Mouse (Mus musculus) embryonic facial prominence, embryonic 11.5 days (tissue): ENCODE measurements around the gene Nf1. TPM values are rescaled to one million over a fixed set of nuclear protein-coding genes. Genes with fewer than 3 reads are reported as not detected.
"Not testable (repeated sequence)": the region's sequence is repeated elsewhere in the genome, so short reads cannot be mapped to it uniquely, and the experiment has no call there.

Experiments
- ATAC-seq: fragments of 200-750 bp; cut with Nextera tagmentation; replicated peaks from 2 replicates; pipeline ENCODE4 v1.8.0; 2017; ENCODE audit warnings: low read depth; ENCODE audit not compliant: insufficient number of reproducible peaks, low FRiP score, low TSS enrichment
- DNase-seq: peaks from one replicate; pipeline ENCODE4 v3.0.0-alpha.2; 2015; ENCODE audit warnings: low spot score
- H3K27ac ChIP-seq: fragments of 300-500 bp; sonication (generic); replicated peaks from 2 replicates; pipeline ENCODE4 v1.5.1; 2014; ENCODE audit warnings: mild to moderate bottlenecking, low read depth, low read length, control low read depth
- H3K27me3 ChIP-seq: fragments of 300-500 bp; sonication (generic); 2 replicates; pipeline ENCODE4 v1.6.1; 2014; ENCODE audit warnings: mild to moderate bottlenecking, low read length, moderate library complexity, mixed read lengths; ENCODE audit not compliant: control insufficient read depth, insufficient read depth
- H3K36me3 ChIP-seq: fragments of 300-500 bp; sonication (generic); replicated peaks from 2 replicates; pipeline ENCODE4 v1.6.1; 2014; ENCODE audit warnings: low read depth, mild to moderate bottlenecking, low read length, moderate library complexity, mixed read lengths; ENCODE audit not compliant: control insufficient read depth, insufficient read depth
- H3K4me1 ChIP-seq: fragments of 300-500 bp; sonication (generic); 2 replicates; pipeline ENCODE4 v1.6.1; 2014; ENCODE audit warnings: low read length, mixed read lengths; ENCODE audit not compliant: control insufficient read depth, insufficient read depth
- H3K4me2 ChIP-seq: fragments of 300-500 bp; sonication (generic); 2 replicates; pipeline ENCODE4 v1.6.1; 2014; ENCODE audit warnings: low read depth, mild to moderate bottlenecking, control low read depth, low read length, moderate library complexity
- H3K4me3 ChIP-seq: fragments of 300-500 bp; sonication (generic); 2 replicates; pipeline ENCODE4 v1.5.1; 2014; ENCODE audit warnings: low read depth, low read length, control low read depth
- H3K9ac ChIP-seq: fragments of 300-500 bp; sonication (generic); replicated peaks from 2 replicates; pipeline ENCODE4 v1.6.1; 2014; ENCODE audit warnings: mild to moderate bottlenecking, control low read depth, low read length
- H3K9me3 ChIP-seq: fragments of 300-500 bp; sonication (generic); replicated peaks from 2 replicates; pipeline ENCODE4 v1.6.1; 2016; ENCODE audit warnings: mild to moderate bottlenecking, low read length, inconsistent platforms, mixed read lengths; ENCODE audit not compliant: control insufficient read depth
- WGBS: fragments of 180-500 bp; shearing (Covaris S2); extraction: QIAGEN DNeasy Blood & Tissue Kit; methylation state at CpG from one replicate; pipeline ENCODE4 v1.1.7; 2014; 5-methylcytosine and 5-hydroxymethylcytosine counted together
- polyA plus RNA-seq: library from polyadenylated mRNA; unstranded; fragments of >200 nt; fragmentation: Nextera tagmentation; extraction: Ambion mirVana; gene quantifications from 2 replicates; pipeline ENCODE4 v1.2.1, GENCODE M21; 2014

Nf1 gene
- polyA plus RNA-seq, 1 experiment from 2014 or later: 8.1 TPM

- DNase-seq (no peak), ATAC-seq (no peak)
- WGBS: 69% methylated on average over 9 of the region's 9 CpGs
- Histone ChIP-seq H3K36me3 (no peaks in the 10 kb centered on the region), H3K9me3 (no peaks in the 10 kb centered on the region), H3K4me3 (no peak overlapping the region), H3K9ac (no peak overlapping the region), H3K4me1 (no peaks in the 10 kb centered on the region), H3K4me2 (no peak overlapping the region), H3K27me3 (no peaks in the 10 kb centered on the region), H3K27ac (no peak overlapping the region)
Observed at GRCm38 (mm10) chr11:79299719-79300431, 39.6 kb upstream of the Nf1 start.

GRCm38 (mm10) chr11:79303109-79303508 lies 36.4 kb upstream of the Nf1 start:
- ATAC-seq: no peak
- Histone ChIP-seq H3K27me3 (no peaks in the 10 kb centered on the region), H3K9me3 (no peaks in the 10 kb centered on the region), H3K4me1 (0 out of 2 replicates have a peak, but pooled peaks cover 4% of the 10 kb centered on the region), H3K4me3 (no peak overlapping the region), H3K9ac (no peak overlapping the region), H3K4me2 (no peak overlapping the region), H3K27ac (no peak overlapping the region), H3K36me3 (no peaks in the 10 kb centered on the region)
- 87% methylated on average over 6 of the region's 6 CpGs for WGBS
- DNase-seq: no peak

DNA sequence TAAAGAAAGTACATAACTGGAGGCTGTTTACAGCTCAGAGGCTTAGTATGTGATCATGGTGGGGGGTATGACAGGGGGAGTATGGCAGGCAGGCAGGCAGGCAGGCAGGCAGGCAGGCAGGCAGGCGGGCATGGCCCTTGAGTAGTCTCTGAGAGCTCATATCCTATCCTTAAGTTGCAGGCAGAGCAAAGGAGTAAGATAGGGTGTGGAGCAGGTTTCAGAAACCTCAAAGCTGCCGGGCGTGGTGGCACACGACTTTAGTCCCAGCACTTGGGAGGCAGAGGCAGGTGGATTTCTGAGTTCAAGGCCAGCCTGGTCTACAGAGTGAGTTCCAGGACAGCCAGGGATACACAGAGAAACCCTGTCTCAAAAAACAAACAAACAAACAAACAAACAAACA lies 35.2 kb upstream of the Nf1 start:
- WGBS: 88% methylated on average over 4 of the region's 4 CpGs
- not testable (repeated sequence) for H3K9ac ChIP-seq, DNase-seq, H3K36me3 ChIP-seq, H3K9me3 ChIP-seq, ATAC-seq, H3K4me3 ChIP-seq, H3K4me2 ChIP-seq, H3K27ac ChIP-seq, H3K4me1 ChIP-seq, H3K27me3 ChIP-seq

GRCm38 (mm10) chr11:79305697-79306340 lies 33.7 kb upstream of the Nf1 start:
- ATAC-seq (no peak), DNase-seq (no peak)
- Histone ChIP-seq H3K9ac (no peak overlapping the region), H3K27me3 (no peaks in the 10 kb centered on the region), H3K4me3 (no peak overlapping the region), H3K4me1 (0 out of 2 replicates have a peak, but pooled peaks cover 4% of the 10 kb centered on the region), H3K27ac (peak overlapping the region; percentile 31; the same call in 1 of the 2 replicates), H3K4me2 (no peak overlapping the region), H3K9me3 (no peaks in the 10 kb centered on the region), H3K36me3 (no peaks in the 10 kb centered on the region)
- 77% methylated on average over 9 of the region's 9 CpGs for whole genome bisulfite sequencing

DNA sequence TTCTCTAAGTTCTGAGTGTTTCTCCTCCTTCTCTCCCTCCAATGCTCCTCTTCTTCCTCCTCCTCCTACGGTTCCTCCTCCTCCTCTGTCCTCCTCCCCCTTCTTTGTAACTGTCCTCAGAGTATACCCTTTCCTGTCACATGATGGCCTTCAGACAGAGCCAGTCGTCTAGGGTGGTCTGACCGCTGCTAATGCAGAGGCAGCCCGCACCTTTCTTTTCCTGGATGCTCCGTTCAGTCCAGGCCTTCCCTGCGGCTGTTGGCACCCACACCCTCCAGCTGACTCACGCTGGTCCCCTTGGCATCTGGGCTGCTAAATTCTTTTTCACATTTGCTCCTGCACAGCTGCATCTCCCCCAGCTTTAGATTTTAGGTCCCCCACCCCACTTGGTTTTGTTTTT lies 33.0 kb upstream of the Nf1 start:
- Histone ChIP-seq H3K4me2 (no peak overlapping the region), H3K27ac (peak overlapping the region; percentile 31), H3K9me3 (no peaks in the 10 kb centered on the region), H3K36me3 (no peaks in the 10 kb centered on the region), H3K27me3 (no peaks in the 10 kb centered on the region), H3K4me1 (0 out of 2 replicates have a peak, but pooled peaks cover 4% of the 10 kb centered on the region), H3K9ac (peak overlapping the region; percentile 37), H3K4me3 (no peak overlapping the region)
- ATAC-seq: 0 out of 2 replicates have a peak, but pooled peaks have one; percentile 32
- DNase-seq: peak; percentile 35
- 25% methylated on average over 7 of the region's 7 CpGs for whole genome bisulfite sequencing

GRCm38 (mm10) chr11:79306996-79307395 lies 32.5 kb upstream of the Nf1 start:
- peak; percentile 59 for DNase-seq
- ATAC-seq: no peak; the same call in 1 of the 2 replicates
- no peaks in the 10 kb centered on the region for H3K9me3 ChIP-seq
- H3K4me3 ChIP-seq: no peak overlapping the region
- no peaks in the 10 kb centered on the region for H3K36me3 ChIP-seq
- H3K4me1 ChIP-seq: 0 out of 2 replicates have a peak, but pooled peaks cover 4% of the 10 kb centered on the region
- H3K27ac ChIP-seq: peak overlapping the region; percentile 31
- 14% methylated on average over 10 of the region's 10 CpGs for WGBS
- peak overlapping the region; percentile 37 for H3K9ac ChIP-seq
- H3K27me3 ChIP-seq: no peaks in the 10 kb centered on the region
- no peak overlapping the region for H3K4me2 ChIP-seq

DNA sequence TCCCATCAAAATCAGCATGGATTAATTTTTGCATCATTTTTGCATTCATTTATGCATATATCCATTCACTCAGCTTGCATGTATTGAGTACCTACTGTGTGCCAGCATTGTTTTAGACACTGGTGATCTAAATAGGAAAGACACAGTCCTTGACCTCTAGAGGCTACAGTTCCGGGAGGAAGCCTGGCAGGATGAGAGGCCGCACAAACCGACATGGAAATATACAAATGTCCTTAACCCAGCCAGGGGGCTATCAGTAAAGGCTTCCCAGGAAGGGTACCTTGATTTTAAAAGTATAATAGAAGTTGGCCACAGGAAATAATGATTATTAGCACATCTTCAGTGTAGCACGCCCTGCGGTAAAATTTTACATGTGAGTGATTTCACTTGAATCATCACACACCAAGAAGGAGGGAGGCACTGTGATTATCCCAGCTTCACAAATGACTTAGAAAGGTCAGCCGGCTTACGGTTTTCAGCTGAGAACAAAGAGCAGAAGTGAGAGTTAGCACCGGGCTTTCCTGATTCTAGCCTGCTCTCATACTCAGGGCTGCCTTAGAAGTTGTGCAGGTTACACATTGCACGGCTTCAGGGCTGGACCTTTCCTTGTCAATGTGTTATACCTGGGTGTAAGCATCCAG lies 31.8 kb upstream of the Nf1 start:
- WGBS: 38% methylated on average over 9 of the region's 9 CpGs
- DNase-seq: peak; percentile 9
- no peak overlapping the region for H3K4me2 ChIP-seq

More for the DNA sequence above, 31.8 kb upstream of the Nf1 start:
- Histone ChIP-seq H3K27ac (peak overlapping the region; percentile 31; the same call in 1 of the 2 replicates), H3K4me3 (no peak overlapping the region), H3K4me1 (0 out of 2 replicates have a peak, but pooled peaks cover 4% of the 10 kb centered on the region), H3K36me3 (no peaks in the 10 kb centered on the region), H3K9ac (no peak overlapping the region), H3K27me3 (no peaks in the 10 kb centered on the region), H3K9me3 (no peaks in the 10 kb centered on the region)
- ATAC-seq: no peak
